ENCODE assay signal across 1 mouse cellular context in the genomic region with DNA sequence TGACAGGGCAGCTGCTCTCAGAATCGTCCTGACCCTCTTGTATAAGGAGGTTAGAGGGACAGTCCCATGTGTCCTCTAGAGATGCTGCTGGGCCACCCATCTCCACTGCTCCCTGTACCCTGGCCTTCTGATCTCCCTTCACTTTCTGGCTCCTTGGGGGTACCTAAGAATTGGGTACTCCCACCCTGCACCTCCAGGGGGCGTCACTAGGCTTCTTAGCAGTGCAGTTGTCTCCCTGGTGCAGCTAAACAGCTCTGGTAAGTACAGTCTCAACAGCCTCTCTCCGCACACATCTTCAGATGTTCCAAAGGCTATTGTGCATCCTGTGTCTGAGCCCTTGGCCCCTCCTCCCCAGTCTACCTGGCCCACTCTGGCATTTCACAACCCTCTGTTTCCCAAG.
TF ChIP-seq lines count a peak whose summit lies in the region.

No protein-coding gene starts in this region.

TF ChIP-seq in MEL, 35 proteins besides CTCF, POLR2A, EP300 and RAD21:
- TF ChIP-seq ZNF384 (IDR thresholded peaks at IDR 0.05; ENCODE audit: low read depth, low read length) (no peak), SMC3 (IDR thresholded peaks at IDR 0.05; ENCODE audit: low read depth, low read length) (peak; percentile 29)
